Mouse (Mus musculus): Measurements from ENCODE around the gene Washc3. TPM values are rescaled to one million over a fixed set of nuclear protein-coding genes. Genes with fewer than 3 reads are reported as not detected.

Gene Washc3
- polyA plus RNA-seq, 1 experiment from 2014 or later = 33.4 TPM

- DNase-seq = no peak
- no peaks in the 10 kb centered on the region for H3K4me1 ChIP-seq (replicated peaks)
- 86% methylated on average over 20 of the region's 20 CpGs for WGBS (ENCODE audit: insufficient replicate concordance)
- no peak overlapping the region for H3K9ac ChIP-seq
- H3K27me3 ChIP-seq = no peaks in the 10 kb centered on the region
- H3K36me3 ChIP-seq = peaks cover 7% of the 10 kb centered on the region; the same call in 1 of the 2 replicates
- H3K4me3 ChIP-seq (replicated peaks) = no peak overlapping the region
- ATAC-seq (ENCODE audit: low read depth) = no peak
- H3K9me3 ChIP-seq (replicated peaks) = no peaks in the 10 kb centered on the region
- H3K27ac ChIP-seq = no peak overlapping the region
- no peak overlapping the region for H3K4me2 ChIP-seq
Measured at GRCm38 (mm10) chr10:88214800-88215514, 14.1 kb downstream of the Washc3 start.

DNA sequence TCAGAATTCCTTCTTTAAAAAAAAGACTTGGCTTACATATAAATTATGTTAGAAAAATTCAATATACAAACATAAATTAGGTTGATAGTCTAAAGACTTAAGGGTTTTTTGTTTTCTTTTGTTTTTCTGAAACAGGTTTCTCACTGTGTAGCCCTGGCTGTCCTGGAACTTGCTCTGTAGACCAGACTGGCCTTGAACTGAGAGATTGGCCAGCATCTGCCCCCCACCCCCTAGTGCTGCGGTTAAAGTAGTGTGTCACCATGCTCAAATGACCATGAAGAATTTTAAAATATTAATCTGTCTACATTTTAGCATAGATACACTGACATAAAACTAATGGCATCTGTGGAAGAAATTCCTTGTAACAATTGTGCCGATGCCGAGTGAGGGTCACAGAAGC lies 17.3 kb downstream of the Washc3 start:
- no peak overlapping the region for H3K4me2 ChIP-seq
- 87% methylated on average over 3 of the region's 3 CpGs for WGBS (ENCODE audit: insufficient replicate concordance)
- no peak overlapping the region for H3K4me3 ChIP-seq (replicated peaks)
- 0 out of 2 replicates have a peak, but pooled peaks cover 4% of the 10 kb centered on the region for H3K4me1 ChIP-seq (replicated peaks)
- H3K36me3 ChIP-seq = peaks cover 5% of the 10 kb centered on the region; the same call in 1 of the 2 replicates
- DNase-seq (no peak), ATAC-seq (ENCODE audit: low read depth) (no peak)
- no peak overlapping the region for H3K27ac ChIP-seq
- H3K27me3 ChIP-seq = no peaks in the 10 kb centered on the region
- no peaks in the 10 kb centered on the region for H3K9me3 ChIP-seq (replicated peaks)
- H3K9ac ChIP-seq = no peak overlapping the region

DNA sequence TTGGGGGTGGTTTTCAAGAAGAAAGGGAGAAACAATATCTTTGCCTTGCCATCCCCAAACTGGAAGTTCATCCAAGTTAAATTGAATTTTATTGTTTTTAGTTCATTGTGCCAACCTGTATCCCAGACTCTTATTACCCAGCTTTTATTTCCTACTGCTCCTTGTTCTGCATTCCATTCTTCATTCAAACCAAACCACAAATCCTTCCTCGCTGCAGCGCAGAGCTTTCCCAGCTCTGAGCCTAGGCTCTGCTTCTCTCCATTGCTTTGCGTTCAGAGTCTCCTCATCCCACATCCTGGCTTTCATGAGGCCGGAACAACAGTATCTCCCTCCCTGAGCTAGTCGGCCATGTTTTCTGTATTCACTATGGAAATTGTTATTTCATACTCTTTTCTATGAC lies 20.8 kb downstream of the Washc3 start:
- Histone ChIP-seq H3K9me3 (replicated peaks) (no peaks in the 10 kb centered on the region), H3K27ac (no peak overlapping the region), H3K4me1 (replicated peaks) (0 out of 2 replicates have a peak, but pooled peaks cover 4% of the 10 kb centered on the region), H3K9ac (no peak overlapping the region), H3K4me2 (no peak overlapping the region), H3K36me3 (peaks cover under 1% of the 10 kb centered on the region; the same call in 1 of the 2 replicates), H3K27me3 (no peaks in the 10 kb centered on the region), H3K4me3 (replicated peaks) (no peak overlapping the region)
- DNase-seq (no peak), ATAC-seq (ENCODE audit: low read depth) (no peak)
- 82% methylated on average over 5 of the region's 5 CpGs for WGBS (ENCODE audit: insufficient replicate concordance)

DNA sequence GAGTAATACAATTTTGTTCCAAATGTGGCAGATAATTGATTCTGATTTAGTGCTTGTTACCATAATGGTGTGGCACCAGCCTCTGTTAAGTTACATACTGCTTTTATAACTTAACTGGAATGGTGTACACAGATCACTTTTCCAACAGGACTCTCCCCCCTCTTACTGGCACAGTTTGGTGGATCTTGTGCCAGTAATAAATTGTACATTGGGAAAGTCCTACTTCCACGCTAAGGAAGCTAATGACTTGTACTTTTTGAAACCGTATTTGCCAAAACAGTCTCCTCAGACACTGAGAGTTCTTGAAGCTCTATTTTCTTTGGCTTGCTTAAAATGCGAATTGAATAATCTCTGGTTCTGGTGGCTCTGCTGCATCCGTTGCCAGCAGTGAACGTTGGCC lies 24.5 kb downstream of the Washc3 start:
- Histone ChIP-seq H3K9ac (no peak overlapping the region), H3K36me3 (no peaks in the 10 kb centered on the region), H3K27me3 (no peaks in the 10 kb centered on the region), H3K4me2 (no peak overlapping the region), H3K27ac (no peak overlapping the region), H3K4me3 (replicated peaks) (no peak overlapping the region), H3K9me3 (replicated peaks) (no peaks in the 10 kb centered on the region), H3K4me1 (replicated peaks) (peaks cover 17% of the 10 kb centered on the region)
- DNase-seq (no peak), ATAC-seq (ENCODE audit: low read depth) (no peak)
- WGBS (ENCODE audit: insufficient replicate concordance) = 77% methylated on average over 5 of the region's 5 CpGs

DNA sequence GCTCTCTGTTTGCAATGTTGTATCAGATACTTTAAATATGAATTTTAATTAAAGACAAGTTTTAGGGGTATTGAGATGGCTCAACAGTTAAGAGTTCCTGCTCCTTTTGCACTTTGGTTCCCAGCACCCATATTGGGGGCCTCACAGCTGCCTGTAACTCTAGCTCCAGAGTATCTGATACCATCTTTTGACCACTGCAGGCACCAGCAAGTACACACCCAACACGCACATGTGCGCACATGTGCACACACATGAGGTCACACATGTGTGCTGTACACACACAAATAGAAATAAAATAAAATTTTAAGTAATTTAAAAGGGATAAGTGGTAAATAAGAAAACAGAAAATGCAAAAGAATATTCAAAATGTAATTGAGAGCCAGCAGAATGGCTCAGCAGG lies 27.1 kb downstream of the Washc3 start:
- ATAC-seq (ENCODE audit: low read depth) = no peak
- H3K9me3 ChIP-seq (replicated peaks) = no peaks in the 10 kb centered on the region
- no peak overlapping the region for H3K27ac ChIP-seq
- H3K4me1 ChIP-seq (replicated peaks) = peaks cover 14% of the 10 kb centered on the region
- no peak for DNase-seq
- H3K4me3 ChIP-seq (replicated peaks) = no peak overlapping the region
- no peak overlapping the region for H3K9ac ChIP-seq
- H3K4me2 ChIP-seq = no peak overlapping the region
- no peaks in the 10 kb centered on the region for H3K27me3 ChIP-seq
- 50% methylated on average over 2 of the region's 2 CpGs for WGBS (ENCODE audit: insufficient replicate concordance)
- H3K36me3 ChIP-seq = no peaks in the 10 kb centered on the region

- DNase-seq (peak; percentile 10), ATAC-seq (ENCODE audit: low read depth) (peak; percentile 65)
- Histone ChIP-seq H3K36me3 (no peaks in the 10 kb centered on the region), H3K27me3 (no peaks in the 10 kb centered on the region), H3K9me3 (replicated peaks) (no peaks in the 10 kb centered on the region), H3K4me1 (replicated peaks) (peaks cover 14% of the 10 kb centered on the region), H3K27ac (no peak overlapping the region), H3K4me2 (no peak overlapping the region), H3K4me3 (replicated peaks) (no peak overlapping the region), H3K9ac (no peak overlapping the region)
- 22% methylated on average over 8 of the region's 8 CpGs for WGBS (ENCODE audit: insufficient replicate concordance)
Measured at GRCm38 (mm10) chr10:88228521-88229017, 27.7 kb downstream of the Washc3 start.

GRCm38 (mm10) chr10:88231671-88232070 lies 30.8 kb downstream of the Washc3 start:
- H3K4me2 ChIP-seq = no peak overlapping the region
- H3K4me3 ChIP-seq (replicated peaks) = no peak overlapping the region
- no peaks in the 10 kb centered on the region for H3K9me3 ChIP-seq (replicated peaks)
- no peak overlapping the region for H3K27ac ChIP-seq
- no peak overlapping the region for H3K9ac ChIP-seq
- no peak for ATAC-seq (ENCODE audit: low read depth)
- peaks cover 16% of the 10 kb centered on the region; the same call in 1 of the 2 replicates for H3K36me3 ChIP-seq
- no peak for DNase-seq
- no peaks in the 10 kb centered on the region for H3K27me3 ChIP-seq
- H3K4me1 ChIP-seq (replicated peaks) = peaks cover 14% of the 10 kb centered on the region
- WGBS (ENCODE audit: insufficient replicate concordance) = 82% methylated on average over 8 of the region's 8 CpGs

DNA sequence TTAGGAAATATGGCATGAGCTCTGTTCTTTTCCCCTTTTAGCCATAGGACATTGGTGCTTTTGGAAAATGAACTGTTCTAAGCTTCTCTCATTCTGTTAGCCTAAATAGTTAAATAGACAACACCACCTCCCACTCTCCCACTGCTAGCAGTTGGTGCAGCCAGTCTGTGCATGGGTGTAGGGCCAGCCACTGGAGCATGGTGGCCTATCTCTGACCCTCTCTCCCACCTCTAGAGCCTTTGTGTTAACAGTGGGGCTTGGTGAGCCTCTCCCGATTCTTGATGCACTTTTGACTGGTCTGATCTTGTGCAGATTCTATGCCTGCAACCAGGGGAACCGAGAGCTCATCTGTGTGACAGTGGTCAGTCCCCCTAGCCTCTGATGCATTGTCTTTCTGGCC lies 31.9 kb downstream of the Washc3 start:
- no peak overlapping the region for H3K4me3 ChIP-seq (replicated peaks)
- no peaks in the 10 kb centered on the region for H3K9me3 ChIP-seq (replicated peaks)
- DNase-seq (no peak), ATAC-seq (ENCODE audit: low read depth) (no peak)
- no peak overlapping the region for H3K27ac ChIP-seq
- peaks cover 18% of the 10 kb centered on the region; the same call in 1 of the 2 replicates for H3K36me3 ChIP-seq
- no peaks in the 10 kb centered on the region for H3K27me3 ChIP-seq
- WGBS (ENCODE audit: insufficient replicate concordance) = 84% methylated on average over 2 of the region's 2 CpGs
- H3K4me1 ChIP-seq (replicated peaks) = peaks cover 8% of the 10 kb centered on the region
- H3K4me2 ChIP-seq = no peak overlapping the region
- H3K9ac ChIP-seq = no peak overlapping the region

DNA sequence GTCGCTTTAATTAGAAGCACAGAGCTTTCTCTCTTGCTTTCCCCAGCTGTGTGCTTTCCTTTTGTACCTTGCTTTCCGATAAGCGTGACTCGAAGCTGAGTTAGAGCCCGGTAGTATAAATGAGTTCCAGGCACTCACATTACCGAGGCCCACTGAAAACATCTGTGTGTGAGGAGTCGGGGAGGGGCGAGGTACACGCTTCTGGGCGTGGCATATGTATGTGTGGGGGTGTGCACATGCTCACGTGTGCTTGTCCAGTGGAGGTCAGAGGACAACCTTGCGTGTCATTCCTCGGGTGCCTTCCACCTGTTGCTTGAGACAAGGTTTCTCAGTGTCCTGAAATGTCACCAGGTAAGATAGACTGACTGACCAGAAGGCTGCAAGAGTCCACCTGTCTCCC lies 43.8 kb downstream of the Washc3 start:
- no peak overlapping the region for H3K9ac ChIP-seq
- DNase-seq (no peak), ATAC-seq (ENCODE audit: low read depth) (no peak)
- H3K4me2 ChIP-seq = no peak overlapping the region
- no peaks in the 10 kb centered on the region for H3K9me3 ChIP-seq (replicated peaks)
- H3K27ac ChIP-seq = no peak overlapping the region
- H3K4me1 ChIP-seq (replicated peaks) = no peaks in the 10 kb centered on the region
- no peak overlapping the region for H3K4me3 ChIP-seq (replicated peaks)
- peaks cover 3% of the 10 kb centered on the region; the same call in 1 of the 2 replicates for H3K36me3 ChIP-seq
- no peaks in the 10 kb centered on the region for H3K27me3 ChIP-seq
- 82% methylated on average over 13 of the region's 13 CpGs for WGBS (ENCODE audit: insufficient replicate concordance)

GRCm38 (mm10) chr10:88250300-88250699 lies 49.4 kb downstream of the Washc3 start:
- Histone ChIP-seq H3K9me3 (replicated peaks) (no peaks in the 10 kb centered on the region), H3K9ac (no peak overlapping the region), H3K27me3 (no peaks in the 10 kb centered on the region), H3K27ac (no peak overlapping the region), H3K4me1 (replicated peaks) (no peaks in the 10 kb centered on the region), H3K36me3 (no peaks in the 10 kb centered on the region), H3K4me2 (no peak overlapping the region), H3K4me3 (replicated peaks) (no peak overlapping the region)
- 38% methylated on average over 3 of the region's 3 CpGs for WGBS (ENCODE audit: insufficient replicate concordance)
- DNase-seq (no peak), ATAC-seq (ENCODE audit: low read depth) (no peak)

GRCm38 (mm10) chr10:88252121-88252862 lies 51.4 kb downstream of the Washc3 start:
- Histone ChIP-seq H3K27me3 (no peaks in the 10 kb centered on the region), H3K9me3 (replicated peaks) (no peaks in the 10 kb centered on the region)

More at GRCm38 (mm10) chr10:88252121-88252862, 51.4 kb downstream of the Washc3 start:
- no peaks in the 10 kb centered on the region for H3K36me3 ChIP-seq
- no peak overlapping the region for H3K4me3 ChIP-seq (replicated peaks)
- WGBS (ENCODE audit: insufficient replicate concordance) = 64% methylated on average over 9 of the region's 9 CpGs
- H3K27ac ChIP-seq = no peak overlapping the region
- H3K9ac ChIP-seq = no peak overlapping the region
- ATAC-seq (ENCODE audit: low read depth) (0 out of 2 replicates have a peak, but pooled peaks have one; percentile 36), DNase-seq (no peak)
- H3K4me1 ChIP-seq (replicated peaks) = no peaks in the 10 kb centered on the region
- no peak overlapping the region for H3K4me2 ChIP-seq

Measured in liver, embryonic 13.5 days (tissue).